Mouse (Mus musculus) embryonic fibroblast, embryonic 13.5 days (primary cell): ENCODE measurements around the gene Lpcat3. TPM values are rescaled to one million over a fixed set of nuclear protein-coding genes. Genes with fewer than 3 reads are reported as not detected.

Experiments used
- H3K27ac ChIP-seq: 2 replicates; pipeline ENCODE4 v1.5.1; 2012; ENCODE audit warnings: low read length, control low read depth, inconsistent platforms; ENCODE audit not compliant: insufficient read depth
- H3K4me1 ChIP-seq: 2 replicates; pipeline ENCODE4 v1.6.1; 2011; ENCODE audit warnings: low read length; ENCODE audit not compliant: control insufficient read depth, insufficient read depth
- H3K4me3 ChIP-seq: 2 replicates; pipeline ENCODE4 v1.5.1; 2011; ENCODE audit warnings: mild to moderate bottlenecking, control low read depth, low read length; ENCODE audit not compliant: insufficient read depth
- CTCF ChIP-seq: IDR thresholded peaks from 2 replicates; pipeline ENCODE4 v1.5.1; 2011; ENCODE audit warnings: mild to moderate bottlenecking, control low read depth, low read length, moderate library complexity, borderline replicate concordance; ENCODE audit not compliant: insufficient read depth
- POLR2A ChIP-seq: IDR thresholded peaks from 2 replicates; pipeline ENCODE4 v1.6.1; 2011; ENCODE audit warnings: low read depth, mild to moderate bottlenecking, control low read depth, low read length, moderate library complexity
- polyA plus RNA-seq: library from polyadenylated mRNA; stranded (reverse); fragments of >200 nt; gene quantifications from 2 replicates; pipeline ENCODE4 v1.2.4, GENCODE M21; 2011; ENCODE audit warnings: low read depth; ENCODE audit not compliant: missing spikeins, insufficient read length

The Lpcat3 gene
- polyA plus RNA-seq, 1 experiment = 51.4 TPM

DNA sequence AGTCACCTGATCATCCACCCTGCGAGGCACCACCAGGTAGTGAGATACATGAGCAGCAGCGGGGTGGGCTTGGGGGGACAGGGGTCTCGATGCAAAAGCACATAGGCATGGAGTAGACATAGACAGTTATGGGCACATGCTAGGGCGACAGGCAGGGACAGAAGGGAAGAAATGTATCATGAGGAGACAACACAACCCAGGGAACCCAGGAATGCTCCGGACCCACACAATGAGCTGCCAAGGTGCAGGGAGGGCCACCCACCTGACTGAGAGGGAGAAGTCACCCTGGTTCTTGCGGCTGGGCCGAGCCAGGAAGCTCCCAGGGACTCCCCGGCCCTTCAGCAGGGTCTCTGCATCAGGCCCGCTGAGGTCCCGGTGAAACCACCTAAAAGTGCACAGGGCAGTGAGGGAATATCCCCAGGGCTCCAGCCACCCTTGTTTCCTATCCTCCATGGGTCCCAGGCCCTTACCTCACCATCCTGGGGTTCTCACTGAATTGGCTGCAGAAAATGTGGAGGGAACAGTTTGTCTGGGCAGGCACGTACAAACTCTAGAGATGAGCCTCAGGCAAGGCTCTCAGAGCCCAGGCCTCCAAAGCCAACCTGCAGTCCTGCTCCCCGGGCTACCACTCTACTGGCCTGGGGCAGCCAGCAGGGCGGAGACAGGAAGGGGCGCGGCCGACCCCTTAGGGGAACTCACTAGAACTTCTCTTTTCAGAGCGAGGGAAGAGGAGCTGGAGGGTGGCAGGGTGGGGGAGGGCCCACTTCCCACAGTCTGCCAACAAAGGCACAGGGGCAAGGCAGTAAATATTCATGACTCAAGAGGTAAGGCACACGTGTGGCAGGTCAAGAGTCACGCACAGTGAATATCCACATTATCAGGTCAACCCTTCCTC lies 69.9 kb downstream of the Lpcat3 start:
- Histone ChIP-seq H3K27ac (no peak overlapping the region), H3K4me3 (no peak overlapping the region), H3K4me1 (no peaks in the 10 kb centered on the region)
- TF ChIP-seq CTCF (no peak), POLR2A (no peak)

DNA sequence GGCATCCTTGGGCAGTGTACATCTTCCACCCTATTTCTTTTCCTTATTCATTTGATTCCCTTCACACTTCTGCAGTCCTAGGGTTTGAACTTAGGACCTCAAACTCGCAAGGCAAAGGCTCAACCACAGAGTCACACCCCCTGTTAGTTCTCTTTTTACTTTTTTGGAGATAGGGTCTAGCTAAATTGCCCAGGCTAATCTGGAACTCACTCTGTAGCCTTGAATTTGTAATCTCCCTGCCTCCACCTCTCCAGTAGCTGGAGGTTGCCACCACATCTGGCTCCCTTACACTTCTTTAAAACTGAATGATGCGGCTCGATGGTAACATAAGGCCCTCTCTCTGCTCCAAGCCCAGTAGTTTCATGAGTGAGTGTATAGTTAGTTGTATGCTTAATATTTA lies 71.6 kb downstream of the Lpcat3 start:
- Histone ChIP-seq H3K4me1 (no peaks in the 10 kb centered on the region), H3K4me3 (no peak overlapping the region), H3K27ac (no peak overlapping the region)
- no peak for TF ChIP-seq POLR2A
- TF ChIP-seq CTCF = no peak

DNA sequence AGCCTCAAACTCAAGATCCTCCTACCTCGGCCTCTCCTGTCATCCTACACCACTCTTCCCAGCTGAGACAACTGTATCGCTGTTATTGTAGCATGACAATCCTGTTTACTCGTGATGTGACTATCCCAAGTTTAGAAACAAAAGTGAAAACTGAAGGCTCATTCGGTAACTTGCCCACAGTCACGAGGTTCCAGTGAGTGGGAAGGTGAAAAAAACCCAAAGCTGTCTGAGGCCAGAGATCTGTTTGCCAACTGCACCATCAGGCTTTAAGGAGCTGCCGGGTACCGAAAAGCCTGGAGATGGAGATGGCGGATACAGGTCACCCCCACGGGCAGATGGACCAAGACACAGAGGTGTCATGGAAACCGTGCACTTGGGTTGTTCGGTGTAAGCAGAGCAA lies 74.2 kb downstream of the Lpcat3 start:
- TF ChIP-seq POLR2A (no peak), CTCF (no peak)
- no peak overlapping the region for H3K4me3 ChIP-seq
- H3K4me1 ChIP-seq = no peaks in the 10 kb centered on the region
- H3K27ac ChIP-seq = no peak overlapping the region

DNA sequence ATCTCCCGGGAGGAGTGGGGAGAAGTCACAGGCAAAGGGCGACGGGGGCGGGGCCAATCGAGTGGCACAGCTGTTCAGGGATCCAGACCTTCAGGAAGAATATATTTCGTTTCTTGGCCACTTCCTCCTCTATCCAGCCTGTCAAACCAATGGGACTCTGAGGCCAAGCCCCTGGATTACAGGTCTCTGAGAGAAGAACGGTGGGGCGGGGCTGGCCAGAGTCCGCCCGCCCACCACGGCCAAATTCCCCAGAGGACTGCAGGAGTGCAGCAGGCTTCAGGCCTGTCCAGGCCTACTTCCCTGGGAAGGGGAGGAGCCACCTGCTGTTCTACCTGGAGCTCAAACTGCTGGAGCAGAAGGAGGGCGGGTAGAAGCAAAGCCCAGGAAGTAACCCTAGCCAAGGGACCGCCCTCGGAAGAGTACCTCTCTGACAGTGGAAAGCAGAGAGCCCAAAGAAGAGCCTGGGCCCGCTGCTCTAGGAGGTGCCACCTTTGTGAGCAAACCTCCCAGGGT lies 75.7 kb downstream of the Lpcat3 start, which contains the start of gene Ptpn6:
Ptpn6 (minus strand) TSS at position 204 of the 513 bp plus-strand sequence.
- Histone ChIP-seq H3K4me3 (no peak within 1 kb of the TSS), H3K27ac (no peak within 1 kb of the TSS), H3K4me1 (no peaks in the 10 kb centered on the region)
- TF ChIP-seq CTCF = no peak
- TF ChIP-seq POLR2A = no peak

DNA sequence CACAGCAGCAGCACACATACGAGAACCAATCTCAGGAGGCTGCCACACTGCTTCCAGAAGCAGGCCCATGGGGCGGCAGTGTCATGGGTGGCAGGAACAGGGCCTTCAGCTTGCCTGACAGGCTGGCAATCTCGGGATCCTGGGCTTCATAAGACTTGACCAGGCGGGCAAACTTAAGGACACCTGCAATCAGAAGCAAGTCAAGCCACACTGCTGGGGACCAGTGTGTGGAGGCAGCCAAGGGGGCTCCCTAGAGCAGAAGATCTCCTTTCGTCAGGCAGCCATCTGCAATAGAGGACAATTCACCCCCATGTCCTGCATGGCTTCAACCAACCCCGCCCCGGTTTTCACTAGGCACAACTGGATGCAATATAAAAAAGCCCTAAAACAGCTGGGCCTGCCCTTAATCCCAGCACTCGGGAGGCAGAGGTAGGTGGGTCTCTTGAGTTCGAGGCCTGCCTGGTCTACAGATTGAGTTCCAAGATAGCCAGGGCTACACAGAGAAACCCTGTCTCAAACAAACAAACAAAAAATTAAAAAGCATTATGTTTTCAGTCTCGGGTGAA lies 76.5 kb downstream of the Lpcat3 start:
- TF ChIP-seq CTCF (no peak), POLR2A (no peak)
- H3K27ac ChIP-seq = no peak overlapping the region
- no peak overlapping the region for H3K4me3 ChIP-seq
- no peaks in the 10 kb centered on the region for H3K4me1 ChIP-seq

DNA sequence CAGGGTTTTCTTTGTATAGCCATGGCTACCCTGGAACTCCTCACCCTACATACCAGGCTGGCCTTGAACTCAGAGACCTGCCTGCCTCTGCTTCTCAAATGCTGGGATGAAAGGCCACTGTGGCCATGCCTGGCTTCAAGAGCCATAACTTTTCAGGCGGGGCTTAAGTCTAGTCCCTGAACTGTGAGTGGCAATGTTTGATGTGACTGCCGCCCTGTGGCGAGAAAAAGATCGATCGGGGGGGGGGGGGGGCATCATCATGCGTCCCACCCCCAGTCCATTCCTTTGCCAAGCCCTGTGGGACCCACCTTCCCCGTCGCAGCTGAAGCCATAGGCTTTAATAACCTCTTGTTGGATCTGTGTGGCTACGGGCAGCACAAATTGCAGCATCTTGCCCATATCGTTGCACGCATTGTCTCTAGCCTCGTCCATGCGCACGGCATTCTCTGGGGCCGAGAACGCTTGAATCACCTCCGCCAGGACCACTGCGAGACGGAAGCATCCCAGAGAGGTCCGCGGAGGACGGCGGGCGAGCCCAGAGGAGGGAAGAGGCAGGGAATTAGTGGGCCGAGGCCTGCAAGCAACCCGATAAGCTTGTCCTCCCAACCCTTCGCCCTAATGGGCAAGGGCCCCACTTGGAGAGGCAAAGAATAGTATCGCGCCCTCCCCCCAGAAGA lies 77.5 kb downstream of the Lpcat3 start:
- no peak for TF ChIP-seq CTCF
- TF ChIP-seq POLR2A = peak; percentile 9; the same call in 1 of the 2 replicates
- H3K4me1 ChIP-seq = no peaks in the 10 kb centered on the region
- peak overlapping the region; percentile 92 for H3K27ac ChIP-seq
- H3K4me3 ChIP-seq = peak overlapping the region; percentile 43

DNA sequence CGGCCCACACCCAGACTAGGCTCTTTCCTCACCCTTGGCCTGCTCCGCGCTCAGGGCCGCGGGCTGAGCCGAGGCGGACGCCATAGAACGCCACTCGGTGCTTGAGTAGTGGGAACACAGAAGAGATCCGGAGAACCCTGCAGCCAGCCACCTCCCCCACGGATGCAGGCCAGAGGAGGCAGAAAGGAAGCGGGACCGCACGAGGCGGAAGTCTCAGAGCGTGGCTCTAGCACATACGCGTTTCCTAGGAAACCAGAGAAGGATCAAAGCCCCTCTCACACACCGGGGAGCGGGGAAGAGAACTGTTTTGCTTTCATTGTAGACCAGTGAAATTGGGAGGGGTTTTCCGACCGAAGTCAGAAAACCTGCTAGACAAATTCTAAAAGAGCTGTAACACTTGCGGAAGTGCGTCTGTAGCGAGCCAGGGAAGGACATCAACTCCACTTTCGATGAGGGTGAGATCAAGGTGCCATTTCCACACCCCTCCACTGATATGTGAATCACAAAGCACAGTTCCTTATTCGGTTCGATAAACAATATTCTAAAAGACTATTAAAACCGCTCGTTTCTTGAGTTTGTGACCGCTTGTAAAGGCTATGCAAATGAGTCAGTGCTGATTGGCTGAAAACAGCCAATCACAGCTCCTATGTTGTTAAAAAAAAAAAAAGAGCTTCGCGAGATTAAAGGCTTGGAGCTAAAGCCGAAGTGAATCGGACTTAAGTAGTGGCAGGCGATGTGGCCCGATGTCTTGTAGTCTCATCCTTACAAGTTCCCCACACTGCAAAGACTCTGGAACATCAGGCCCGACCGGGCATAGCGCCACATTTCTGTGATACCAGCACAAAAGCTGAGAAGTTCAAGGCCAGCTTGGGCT lies 78.3 kb downstream of the Lpcat3 start, which contains the start of gene Grcc10:
Grcc10 (minus strand) TSS at position 487 of the 874 bp plus-strand sequence.
- H3K4me1 ChIP-seq = no peaks in the 10 kb centered on the region
- peak; percentile 96 for TF ChIP-seq POLR2A
- no peak for TF ChIP-seq CTCF
- H3K4me3 ChIP-seq = peak within 1 kb of the TSS; percentile 43
- peak within 1 kb of the TSS; percentile 92 for H3K27ac ChIP-seq

DNA sequence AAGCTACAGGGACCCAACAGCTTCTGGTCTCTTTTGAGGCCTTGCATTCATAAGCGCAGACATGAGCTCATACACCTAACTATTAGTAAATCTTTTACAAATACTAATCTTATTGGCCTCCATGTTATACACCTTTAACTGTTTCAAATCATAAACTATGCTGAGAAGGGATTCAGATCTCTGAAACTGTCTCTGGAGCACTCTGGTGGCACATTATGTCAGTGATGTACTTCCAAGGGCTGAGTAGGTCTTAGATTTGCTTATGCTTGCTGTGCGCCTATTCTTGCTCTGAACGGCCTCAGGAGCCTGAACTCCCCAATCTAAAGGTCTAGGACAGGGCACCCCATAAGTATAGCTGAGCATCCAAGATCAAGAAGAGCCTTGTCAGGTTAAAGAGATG lies 79.0 kb downstream of the Lpcat3 start:
- Histone ChIP-seq H3K27ac (peak overlapping the region; percentile 92), H3K4me1 (no peaks in the 10 kb centered on the region), H3K4me3 (no peak overlapping the region)
- TF ChIP-seq CTCF = no peak
- TF ChIP-seq POLR2A = no peak
